Mouse (Mus musculus): ENCODE measurements at regions not wholly inside any gene's neighbourhood (a gene's known extent, or its start where the extent isn't known, plus 50 kb on each side); places are given as distances from the start of the nearest gene placed in this dataset.

DNA sequence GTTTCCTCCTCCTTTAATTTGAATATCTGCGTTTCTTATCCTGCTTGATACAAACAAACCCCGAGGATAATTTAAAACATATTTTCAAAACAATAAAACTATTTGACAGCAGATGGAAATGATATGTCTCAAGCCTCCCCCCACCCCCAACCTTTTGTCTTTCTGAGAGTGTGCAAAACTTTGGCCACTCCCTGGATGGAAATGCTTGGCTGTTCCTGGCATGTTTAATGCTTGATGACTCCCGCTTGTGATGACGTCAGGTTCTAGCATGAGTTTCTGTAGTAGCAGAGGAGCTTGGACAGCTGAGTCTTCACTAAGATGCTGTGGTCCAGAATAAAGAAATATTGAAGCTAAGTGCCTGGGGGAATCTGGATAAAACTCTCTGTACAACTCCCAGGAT, 884.8 kb downstream of the Slc22a22 start:
- no peak for TF ChIP-seq POLR2A (IDR thresholded peaks at IDR 0.05; ENCODE audit: borderline replicate concordance, low read depth, low read length)
- no peak for TF ChIP-seq CTCF (IDR thresholded peaks at IDR 0.05; ENCODE audit: low read depth, low read length)

Data from bone marrow macrophage, adult 2 months (primary cell).